Mouse (Mus musculus): ENCODE measurements around the gene Cep97.

- TF ChIP-seq GATA1 (IDR thresholded peaks at IDR 0.05; ENCODE audit: borderline replicate concordance, low read length) (no peak), POLR2AphosphoS5 (IDR thresholded peaks at IDR 0.05; ENCODE audit: insufficient replicate concordance, low read depth, low read length) (no peak), CTCF (IDR thresholded peaks at IDR 0.05; ENCODE audit: low read depth, low read length) (no peak)
Observed at GRCm38 (mm10) chr16:55863832-55864231, 70.8 kb downstream of the Cep97 start.
